8 mouse cellular contexts compared by ENCODE assay signal in genomic region chr9:96506011-96506498, GRCm38 (mm10). TPM values are rescaled to one million over a fixed set of nuclear protein-coding genes. Genes with fewer than 3 reads are reported as not detected.
A peak's percentile ranks its signal among the peaks of the same experiment; 100 is the strongest.
DNase-seq lines count a peak whose midpoint lies in the region; ATAC-seq and TF ChIP-seq lines count a peak whose summit lies in the region.

No protein-coding gene starts in this region.

- H3K4me2 ChIP-seq in heart, embryonic 13.5 days: 0 out of 2 replicates have a peak overlapping the region, but pooled peaks have one; percentile 9
- peak overlapping the region; percentile 29 for H3K4me2 ChIP-seq in neural tube, embryonic 11.5 days (ENCODE audit: low read depth)

- H3K4me3 ChIP-seq in heart, embryonic 13.5 days: no peak overlapping the region
- H3K4me3 ChIP-seq in hindbrain, embryonic 10.5 days: peak overlapping the region; percentile 28
- no peak overlapping the region for H3K4me3 ChIP-seq in neural tube, embryonic 11.5 days (ENCODE audit: low read depth, low read length)

- no peak for TF ChIP-seq POLR2A in brain, embryonic 14.5 days (IDR thresholded peaks at IDR 0.05; ENCODE audit: borderline replicate concordance, extremely low read depth, insufficient read depth, insufficient read length, poor library complexity, severe bottlenecking)

- H3K27me3 ChIP-seq in heart, embryonic 13.5 days (replicated peaks): no peaks in the 10 kb centered on the region
- no peaks in the 10 kb centered on the region for H3K27me3 ChIP-seq in hindbrain, embryonic 10.5 days (ENCODE audit: insufficient read depth, poor library complexity, severe bottlenecking)
- H3K27me3 ChIP-seq in neural tube, embryonic 11.5 days (ENCODE audit: control insufficient read depth, insufficient read depth, low read length): no peaks in the 10 kb centered on the region

- no peak overlapping the region for H3K9ac ChIP-seq in heart, embryonic 13.5 days
- no peak overlapping the region for H3K9ac ChIP-seq in neural tube, embryonic 11.5 days (ENCODE audit: low read length)

- no peaks in the 10 kb centered on the region; the same call in 1 of the 2 replicates for H3K9me3 ChIP-seq in heart, embryonic 13.5 days
- no peaks in the 10 kb centered on the region for H3K9me3 ChIP-seq in hindbrain, embryonic 10.5 days
- H3K9me3 ChIP-seq in neural tube, embryonic 11.5 days (ENCODE audit: control insufficient read depth, low read length): no peaks in the 10 kb centered on the region

- no peak overlapping the region for H3K27ac ChIP-seq in heart, embryonic 13.5 days (replicated peaks)
- H3K27ac ChIP-seq in hindbrain, embryonic 10.5 days: peak overlapping the region; percentile 76
- H3K27ac ChIP-seq in neural tube, embryonic 11.5 days (ENCODE audit: low read depth, low read length): 0 out of 2 replicates have a peak overlapping the region, but pooled peaks have one; percentile 39

- TF ChIP-seq CTCF in brain, embryonic 14.5 days (IDR thresholded peaks at IDR 0.05; ENCODE audit: borderline replicate concordance, extremely low read depth, insufficient read depth, insufficient read length): no peak

- no peaks in the 10 kb centered on the region for H3K36me3 ChIP-seq in heart, embryonic 13.5 days
- no peaks in the 10 kb centered on the region for H3K36me3 ChIP-seq in hindbrain, embryonic 10.5 days
- no peaks in the 10 kb centered on the region for H3K36me3 ChIP-seq in neural tube, embryonic 11.5 days (ENCODE audit: control insufficient read depth, insufficient read depth, low read length)

- 65% methylated on average over 10 of the region's 10 CpGs for WGBS in heart, embryonic 13.5 days
- WGBS in hindbrain, embryonic 10.5 days: 27% methylated on average over 10 of the region's 10 CpGs
- 17% methylated on average over 10 of the region's 10 CpGs for WGBS in neural tube, embryonic 11.5 days

- ATAC-seq in heart, embryonic 13.5 days (ENCODE audit: extremely low read depth, insufficient number of reproducible peaks, low FRiP score, low TSS enrichment): no peak
- ATAC-seq in neural tube, embryonic 11.5 days (ENCODE audit: insufficient read depth, low FRiP score, low TSS enrichment): peak; percentile 81
- ATAC-seq in monocyte, adult 5-6 weeks (replicated peaks; ENCODE audit: insufficient number of reproducible peaks, low FRiP score, low TSS enrichment, poor library complexity, severe bottlenecking): no peak

- DNase-seq in heart, postnatal 4 days: no peak
- DNase-seq in brain, embryonic 14.5 days (ENCODE audit: low read depth): peak; percentile 89
- DNase-seq in hindbrain, embryonic 10.5 days (ENCODE audit: low spot score): peak; percentile 64
- peak; percentile 55 to 76 for DNase-seq in layer of hippocampus, postnatal 14 days (ENCODE audit: low spot score in 2 of 2)
- DNase-seq in neural tube, embryonic 11.5 days (ENCODE audit: low spot score): peak; percentile 65
- no peak for DNase-seq in heart, adult 9 months (ENCODE audit: low spot score in 2 of 2)

- H3K4me1 ChIP-seq in heart, embryonic 13.5 days: no peaks in the 10 kb centered on the region
- peaks cover 26% of the 10 kb centered on the region for H3K4me1 ChIP-seq in hindbrain, embryonic 10.5 days (replicated peaks)
- H3K4me1 ChIP-seq in neural tube, embryonic 11.5 days (ENCODE audit: control insufficient read depth, insufficient read depth, low read length): peaks cover 8% of the 10 kb centered on the region

RNA-seq across cellular contexts. Expression of gene Gm28729, which starts 19.0 kb away (rescaled TPM):
- polyA plus RNA-seq in heart, embryonic 13.5 days (2015; fragmentation: Nextera tagmentation; extraction: Ambion mirVana): not detected in 2 replicates
- not detected for total RNA-seq in heart, postnatal 4 days (2021)
- 0.08 and 0.18 TPM in 2 replicates for polyA plus RNA-seq in brain, embryonic 14.5 days (2012; rRNA removed)
- polyA plus RNA-seq in hindbrain, embryonic 10.5 days (2016; fragmentation: Nextera tagmentation; extraction: Ambion mirVana): 0.07 and 0.37 TPM in 2 replicates
- under 1 TPM; 0.38 to 0.81 TPM for total RNA-seq in layer of hippocampus, postnatal 14 days (2021)
- polyA plus RNA-seq in neural tube, embryonic 11.5 days (2014; fragmentation: Nextera tagmentation; extraction: Ambion mirVana): not detected in 2 replicates
- total RNA-seq in monocyte, adult 5-6 weeks (2017): not detected in 3 replicates

RNA-seq across cellular contexts. Expression of gene Rnf7, which starts 27.6 kb away (rescaled TPM):
- 208 and 243 TPM in 2 replicates for polyA plus RNA-seq in heart, embryonic 13.5 days (2015; fragmentation: Nextera tagmentation; extraction: Ambion mirVana)
- total RNA-seq in heart, postnatal 4 days (2021): 10 to 100 TPM; 81.0 to 94.0 TPM
- 215 and 233 TPM in 2 replicates for polyA plus RNA-seq in brain, embryonic 14.5 days (2012; rRNA removed)
- 269 and 272 TPM in 2 replicates for polyA plus RNA-seq in hindbrain, embryonic 10.5 days (2016; fragmentation: Nextera tagmentation; extraction: Ambion mirVana)
- total RNA-seq in layer of hippocampus, postnatal 14 days (2021): 10 to 100 TPM; 46.2 to 54.1 TPM
- 265 and 278 TPM in 2 replicates for polyA plus RNA-seq in neural tube, embryonic 11.5 days (2014; fragmentation: Nextera tagmentation; extraction: Ambion mirVana)
- 49.1 to 62.7 TPM (median 62.4 TPM) in 3 replicates for total RNA-seq in monocyte, adult 5-6 weeks (2017)

Comparison
In these comparisons a context has a peak if more than half of its experiments do, and no peak if none do; other contexts are left out.
1. DNase-seq: peak in brain, embryonic 14.5 days (single experiment), hindbrain, embryonic 10.5 days (single experiment), layer of hippocampus, postnatal 14 days (2 of 2) and neural tube, embryonic 11.5 days (single experiment); none in heart, postnatal 4 days (single experiment) and heart, adult 9 months (0 of 2).